ENCODE assay signal across 9 mouse cellular contexts in genomic region chr7:24325675-24326128, GRCm38 (mm10). TPM values are rescaled to one million over a fixed set of nuclear protein-coding genes. Genes with fewer than 3 reads are reported as not detected.
DNase-seq lines count a peak whose midpoint lies in the region; ATAC-seq and TF ChIP-seq lines count a peak whose summit lies in the region.
"Had no signal": no experiment of that assay in that cellular context is flagged by ENCODE, and none has a peak within 500 bp of the region (broad histone marks: within the 10 kb centered on the region; RNA-seq: fewer than 3 reads in every experiment).

No protein-coding gene starts in this region.

- TF ChIP-seq CTCF in E14TG2a.4 (conservative IDR thresholded peaks at IDR 0.05; ENCODE audit: low read length): no peak

- H3K4me3 ChIP-seq in E14TG2a.4 (replicated peaks; ENCODE audit: low read length): peak overlapping the region; percentile 63
- peak overlapping the region; percentile 47 for H3K4me3 ChIP-seq in limb, embryonic 10.5 days
- peak overlapping the region; percentile 10; the same call in 1 of the 2 replicates for H3K4me3 ChIP-seq in neural tube, embryonic 11.5 days (ENCODE audit: low read depth, low read length)
- H3K4me3 ChIP-seq: myocyte had no signal

- no peaks in the 10 kb centered on the region for H3K36me3 ChIP-seq in E14TG2a.4 (ENCODE audit: insufficient read depth, low read length)
- no peaks in the 10 kb centered on the region for H3K36me3 ChIP-seq in limb, embryonic 10.5 days
- H3K36me3 ChIP-seq in neural tube, embryonic 11.5 days (ENCODE audit: control insufficient read depth, insufficient read depth, low read length): no peaks in the 10 kb centered on the region

- H3K4me1 ChIP-seq in E14TG2a.4 (replicated peaks; ENCODE audit: low read depth, low read length): peaks cover 8% of the 10 kb centered on the region
- peaks cover 4% of the 10 kb centered on the region; the same call in 1 of the 2 replicates for H3K4me1 ChIP-seq in limb, embryonic 10.5 days
- H3K4me1 ChIP-seq in neural tube, embryonic 11.5 days (ENCODE audit: control insufficient read depth, insufficient read depth, low read length): no peaks in the 10 kb centered on the region

- H3K4me2 ChIP-seq in neural tube, embryonic 11.5 days (ENCODE audit: low read depth): peak overlapping the region; percentile 24

- ATAC-seq in neural tube, embryonic 11.5 days (ENCODE audit: insufficient read depth, low FRiP score, low TSS enrichment): peak; percentile 75
- no peak for ATAC-seq in activated CD4-positive, CD25-positive, alpha-beta regulatory T cell, adult 4 months

- 6% methylated on average over 13 of the region's 13 CpGs for WGBS in limb, embryonic 10.5 days
- WGBS in neural tube, embryonic 11.5 days: 8% methylated on average over 13 of the region's 13 CpGs

- peak; percentile 26 for DNase-seq in R1 (ENCODE audit: low read depth, low spot score)
- peak; percentile 44 to 52 for DNase-seq in frontal cortex, postnatal 14 days (ENCODE audit: low spot score in 2 of 2)
- DNase-seq in limb, embryonic 10.5 days (ENCODE audit: low spot score): peak; percentile 66
- DNase-seq in neural tube, embryonic 11.5 days (ENCODE audit: low spot score): peak; percentile 43
- no peak for DNase-seq in adrenal gland, postnatal 36 days
- no peak for DNase-seq in heart, adult 18-20 months

- H3K9me3 ChIP-seq in E14TG2a.4 (ENCODE audit: low read length): peaks cover 5% of the 10 kb centered on the region; the same call in 1 of the 2 replicates
- no peaks in the 10 kb centered on the region for H3K9me3 ChIP-seq in limb, embryonic 10.5 days (replicated peaks)
- no peaks in the 10 kb centered on the region for H3K9me3 ChIP-seq in neural tube, embryonic 11.5 days (ENCODE audit: control insufficient read depth, low read length)

- peak overlapping the region; percentile 69 for H3K27ac ChIP-seq in limb, embryonic 10.5 days
- H3K27ac ChIP-seq in neural tube, embryonic 11.5 days (ENCODE audit: low read depth, low read length): no peak overlapping the region

- peak overlapping the region; percentile 2 for H3K9ac ChIP-seq in neural tube, embryonic 11.5 days (ENCODE audit: low read length)

- H3K27me3 ChIP-seq in E14TG2a.4 (ENCODE audit: insufficient read depth, low read length): peaks cover 21% of the 10 kb centered on the region
- H3K27me3 ChIP-seq in limb, embryonic 10.5 days (ENCODE audit: low read depth, poor library complexity, severe bottlenecking): no peaks in the 10 kb centered on the region
- no peaks in the 10 kb centered on the region for H3K27me3 ChIP-seq in neural tube, embryonic 11.5 days (ENCODE audit: control insufficient read depth, insufficient read depth, low read length)

RNA-seq across cellular contexts. Expression of gene Tescl, which starts 8.0 kb away (rescaled TPM):
- not detected in 2 replicates for polyA plus RNA-seq in limb, embryonic 10.5 days (2016; fragmentation: Nextera tagmentation; extraction: Ambion mirVana)
- not detected in 2 replicates for polyA plus RNA-seq in neural tube, embryonic 11.5 days (2014; fragmentation: Nextera tagmentation; extraction: Ambion mirVana)
- polyA plus RNA-seq in activated CD4-positive, CD25-positive, alpha-beta regulatory T cell, adult 4 months (2017; shearing (Covaris generic)): not detected
- under 1 TPM; 0.36 to 0.56 TPM for total RNA-seq in adrenal gland, postnatal 36 days (2021)
- under 1 TPM in 1 of 2 experiments, not detected in 1; 0.32 TPM for total RNA-seq in heart, adult 18-20 months (2021)

RNA-seq across cellular contexts. Expression of gene Zfp94, which starts 9.2 kb away (rescaled TPM):
- 12.1 and 15.9 TPM in 2 replicates for polyA plus RNA-seq in limb, embryonic 10.5 days (2016; fragmentation: Nextera tagmentation; extraction: Ambion mirVana)
- 12.2 and 16.5 TPM in 2 replicates for polyA plus RNA-seq in neural tube, embryonic 11.5 days (2014; fragmentation: Nextera tagmentation; extraction: Ambion mirVana)
- polyA plus RNA-seq in activated CD4-positive, CD25-positive, alpha-beta regulatory T cell, adult 4 months (2017; shearing (Covaris generic)): 1 to 10 TPM; 7.8 to 9.3 TPM
- total RNA-seq in adrenal gland, postnatal 36 days (2021): 1 to 10 TPM; 3.1 to 4.0 TPM
- 1 to 10 TPM; 2.5 TPM for total RNA-seq in heart, adult 18-20 months (2021)

RNA-seq across cellular contexts. Expression of gene Lypd5, which starts 23.3 kb away (rescaled TPM):
- not detected in 2 replicates for polyA plus RNA-seq in limb, embryonic 10.5 days (2016; fragmentation: Nextera tagmentation; extraction: Ambion mirVana)
- polyA plus RNA-seq in neural tube, embryonic 11.5 days (2014; fragmentation: Nextera tagmentation; extraction: Ambion mirVana): not detected in 2 replicates
- not detected for polyA plus RNA-seq in activated CD4-positive, CD25-positive, alpha-beta regulatory T cell, adult 4 months (2017; shearing (Covaris generic))
- total RNA-seq in adrenal gland, postnatal 36 days (2021): not detected
- not detected for total RNA-seq in heart, adult 18-20 months (2021)
- polyA plus RNA-seq: myocyte had no signal

RNA-seq across cellular contexts. Expression of gene Zfp61, which starts 24.7 kb away (rescaled TPM):
- 41.4 and 54.7 TPM in 2 replicates for polyA plus RNA-seq in limb, embryonic 10.5 days (2016; fragmentation: Nextera tagmentation; extraction: Ambion mirVana)
- polyA plus RNA-seq in neural tube, embryonic 11.5 days (2014; fragmentation: Nextera tagmentation; extraction: Ambion mirVana): 34.4 and 40.9 TPM in 2 replicates
- polyA plus RNA-seq in activated CD4-positive, CD25-positive, alpha-beta regulatory T cell, adult 4 months (2017; shearing (Covaris generic)): 10 to 100 TPM; 16.6 to 17.4 TPM
- 10 to 100 TPM in 1 of 2 experiments, 1 to 10 TPM in 1; 8.8 to 10.3 TPM for total RNA-seq in adrenal gland, postnatal 36 days (2021)
- total RNA-seq in heart, adult 18-20 months (2021): 1 to 10 TPM; 2.2 to 2.6 TPM

RNA-seq across cellular contexts. Expression of gene Kcnn4, which starts 44.4 kb away (rescaled TPM):
- polyA plus RNA-seq in limb, embryonic 10.5 days (2016; fragmentation: Nextera tagmentation; extraction: Ambion mirVana): 3.6 and 4.0 TPM in 2 replicates
- 2.4 and 3.8 TPM in 2 replicates for polyA plus RNA-seq in neural tube, embryonic 11.5 days (2014; fragmentation: Nextera tagmentation; extraction: Ambion mirVana)
- 100 to 1,000 TPM; 101 to 105 TPM for polyA plus RNA-seq in activated CD4-positive, CD25-positive, alpha-beta regulatory T cell, adult 4 months (2017; shearing (Covaris generic))
- total RNA-seq in adrenal gland, postnatal 36 days (2021): 1 to 10 TPM in 1 of 2 experiments, under 1 TPM in 1; 0.79 to 1.3 TPM
- 1 to 10 TPM in 1 of 2 experiments, under 1 TPM in 1; 0.69 to 2.4 TPM for total RNA-seq in heart, adult 18-20 months (2021)

Comparison
In these comparisons a context has a peak if more than half of its experiments do, and no peak if none do; other contexts are left out.
1. H3K4me3 ChIP-seq: peak in every context shown above with its lines; median percentile 63 in E14TG2a.4; 47 in limb, embryonic 10.5 days; 10 in neural tube, embryonic 11.5 days.
2. DNase-seq: peak in R1 (single experiment), frontal cortex, postnatal 14 days (2 of 2), limb, embryonic 10.5 days (single experiment) and neural tube, embryonic 11.5 days (single experiment); none in adrenal gland, postnatal 36 days (0 of 2) and heart, adult 18-20 months (0 of 2).